In the genomic region with DNA sequence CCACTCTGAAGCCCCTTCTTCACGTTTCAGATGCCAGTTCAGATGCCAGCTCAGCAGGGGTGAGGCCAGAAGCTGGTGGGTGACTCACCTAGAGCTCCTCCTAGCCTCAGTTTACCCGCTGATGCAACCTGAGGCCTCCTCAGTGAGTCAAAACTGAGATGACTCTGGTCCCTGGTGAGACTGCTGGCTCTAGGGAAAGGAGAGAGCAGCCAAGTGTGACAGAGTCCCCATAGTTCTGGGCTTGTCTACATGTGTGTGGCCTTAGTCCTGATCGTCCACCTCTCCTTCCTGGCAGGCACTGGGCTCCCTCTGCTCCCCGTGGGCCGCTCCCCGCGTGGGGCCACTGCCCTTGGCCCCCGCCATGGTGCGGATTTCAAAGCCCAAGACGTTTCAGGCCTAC, we compare ENCODE assay signal across 8 mouse cellular contexts. TPM values are rescaled to one million over a fixed set of nuclear protein-coding genes. Genes with fewer than 3 reads are reported as not detected.
DNase-seq lines count a peak whose midpoint lies in the region; ATAC-seq and TF ChIP-seq lines count a peak whose summit lies in the region.

No protein-coding gene starts in this region.

- 45% methylated on average over 10 of the region's 10 CpGs for whole genome bisulfite sequencing in heart, embryonic 10.5 days
- 45% methylated on average over 10 of the region's 10 CpGs for WGBS in forebrain, embryonic 16.5 days
- WGBS in kidney, postnatal 0 days: 28% methylated on average over 9 of the region's 10 CpGs
- 48% methylated on average over 10 of the region's 10 CpGs for WGBS in neural tube, embryonic 13.5 days

- peaks cover 57% of the 10 kb centered on the region for H3K4me1 ChIP-seq in heart, embryonic 10.5 days
- H3K4me1 ChIP-seq in bone marrow macrophage, adult 2 months (ENCODE audit: control insufficient read depth, insufficient read depth, low read length): peaks cover 45% of the 10 kb centered on the region
- peaks cover 46% of the 10 kb centered on the region for H3K4me1 ChIP-seq in forebrain, embryonic 16.5 days (replicated peaks; ENCODE audit: control insufficient read depth, insufficient read depth, low read length)
- H3K4me1 ChIP-seq in kidney, postnatal 0 days (replicated peaks; ENCODE audit: insufficient read depth, low read length): peaks cover 28% of the 10 kb centered on the region
- H3K4me1 ChIP-seq in neural tube, embryonic 13.5 days (replicated peaks): peaks cover 64% of the 10 kb centered on the region

- no peak for DNase-seq in heart, embryonic 10.5 days (ENCODE audit: low spot score)
- DNase-seq in heart, postnatal 4 days: no peak
- DNase-seq in kidney, postnatal 0 days (ENCODE audit: low spot score): peak; percentile 46
- no peak for DNase-seq in left cerebral cortex, adult 8-10 months (ENCODE audit: low spot score in 2 of 2)
- no peak for DNase-seq in right cerebral cortex, adult 18-20 months

- H3K4me2 ChIP-seq in forebrain, embryonic 16.5 days (ENCODE audit: low read length): peak overlapping the region; percentile 86
- peak overlapping the region; percentile 91 for H3K4me2 ChIP-seq in kidney, postnatal 0 days (ENCODE audit: low read length)
- peak overlapping the region; percentile 97 for H3K4me2 ChIP-seq in neural tube, embryonic 13.5 days

- no peaks in the 10 kb centered on the region for H3K27me3 ChIP-seq in heart, embryonic 10.5 days (ENCODE audit: insufficient read depth, poor library complexity, severe bottlenecking)
- no peaks in the 10 kb centered on the region for H3K27me3 ChIP-seq in forebrain, embryonic 16.5 days (replicated peaks; ENCODE audit: control insufficient read depth, insufficient read depth, low read length)
- H3K27me3 ChIP-seq in kidney, postnatal 0 days (ENCODE audit: insufficient read depth, low read length): no peaks in the 10 kb centered on the region
- no peaks in the 10 kb centered on the region for H3K27me3 ChIP-seq in neural tube, embryonic 13.5 days

- peaks cover 20% of the 10 kb centered on the region for H3K36me3 ChIP-seq in heart, embryonic 10.5 days
- H3K36me3 ChIP-seq in forebrain, embryonic 16.5 days (ENCODE audit: control insufficient read depth, insufficient read depth): no peaks in the 10 kb centered on the region
- H3K36me3 ChIP-seq in kidney, postnatal 0 days (ENCODE audit: insufficient read depth, low read length): peaks cover 6% of the 10 kb centered on the region; the same call in 1 of the 2 replicates
- H3K36me3 ChIP-seq in neural tube, embryonic 13.5 days: peaks cover 21% of the 10 kb centered on the region

- peak overlapping the region; percentile 91 for H3K9ac ChIP-seq in forebrain, embryonic 16.5 days (replicated peaks; ENCODE audit: low read depth, low read length)
- H3K9ac ChIP-seq in kidney, postnatal 0 days (ENCODE audit: low read depth, low read length): peak overlapping the region; percentile 96
- H3K9ac ChIP-seq in neural tube, embryonic 13.5 days: peak overlapping the region; percentile 99

- TF ChIP-seq CTCF in bone marrow macrophage, adult 2 months (IDR thresholded peaks at IDR 0.05; ENCODE audit: low read depth, low read length): no peak
- no peak for TF ChIP-seq CTCF in kidney, postnatal 0 days (IDR thresholded peaks at IDR 0.05; ENCODE audit: low read depth)

- ATAC-seq in forebrain, embryonic 16.5 days: no peak
- no peak; the same call in 1 of the 2 replicates for ATAC-seq in kidney, postnatal 0 days (replicated peaks; ENCODE audit: low FRiP score, low read depth)
- no peak for ATAC-seq in neural tube, embryonic 13.5 days (ENCODE audit: low read depth)

- no peak for TF ChIP-seq POLR2A in bone marrow macrophage, adult 2 months (IDR thresholded peaks at IDR 0.05; ENCODE audit: borderline replicate concordance, low read depth, low read length)

- H3K27ac ChIP-seq in heart, embryonic 10.5 days: peak overlapping the region; percentile 96
- H3K27ac ChIP-seq in bone marrow macrophage, adult 2 months (ENCODE audit: insufficient read depth, low read depth, low read length): no peak overlapping the region
- H3K27ac ChIP-seq in forebrain, embryonic 16.5 days (ENCODE audit: low read length): peak overlapping the region; percentile 88
- H3K27ac ChIP-seq in kidney, postnatal 0 days: peak overlapping the region; percentile 91
- H3K27ac ChIP-seq in neural tube, embryonic 13.5 days (replicated peaks): peak overlapping the region; percentile 93

- peak overlapping the region; percentile 95 for H3K4me3 ChIP-seq in heart, embryonic 10.5 days
- H3K4me3 ChIP-seq in bone marrow macrophage, adult 2 months (ENCODE audit: insufficient read depth, low read length): peak overlapping the region; percentile 62
- peak overlapping the region; percentile 74 for H3K4me3 ChIP-seq in forebrain, embryonic 16.5 days (replicated peaks; ENCODE audit: low read length)
- H3K4me3 ChIP-seq in kidney, postnatal 0 days (replicated peaks; ENCODE audit: low read depth, low read length): peak overlapping the region; percentile 70
- H3K4me3 ChIP-seq in neural tube, embryonic 13.5 days: peak overlapping the region; percentile 80

- H3K9me3 ChIP-seq in heart, embryonic 10.5 days: no peaks in the 10 kb centered on the region
- H3K9me3 ChIP-seq in forebrain, embryonic 16.5 days (ENCODE audit: control insufficient read depth, low read length): no peaks in the 10 kb centered on the region
- H3K9me3 ChIP-seq in kidney, postnatal 0 days (replicated peaks; ENCODE audit: low read length): no peaks in the 10 kb centered on the region
- no peaks in the 10 kb centered on the region for H3K9me3 ChIP-seq in neural tube, embryonic 13.5 days

RNA-seq across cellular contexts. Expression of a gene that starts 0.7 kb away (rescaled TPM):
- 43.4 and 66.0 TPM in 2 replicates for polyA plus RNA-seq in heart, embryonic 10.5 days (2016; fragmentation: Nextera tagmentation; extraction: Ambion mirVana)
- 10 to 100 TPM; 31.8 to 34.0 TPM for total RNA-seq in heart, postnatal 4 days (2021)
- 392 and 412 TPM in 2 replicates for polyA plus RNA-seq in bone marrow macrophage, adult 2 months (2012; ENCODE audit: insufficient read depth, insufficient read length, missing spikeins)
- polyA plus RNA-seq in forebrain, embryonic 16.5 days (2015; fragmentation: Nextera tagmentation; extraction: Ambion mirVana): 199 and 202 TPM in 2 replicates
- 158 and 188 TPM in 2 replicates for polyA plus RNA-seq in kidney, postnatal 0 days (2015; fragmentation: Nextera tagmentation; extraction: Ambion mirVana)
- 204 and 215 TPM in 2 replicates for polyA plus RNA-seq in neural tube, embryonic 13.5 days (2015; fragmentation: Nextera tagmentation; extraction: Ambion mirVana)
- total RNA-seq in left cerebral cortex, adult 8-10 months (2022): 100 to 1,000 TPM; 256 to 289 (median 278) TPM

RNA-seq across cellular contexts. Expression of a gene that starts 3.8 kb away (rescaled TPM):
- 0.23 and 0.53 TPM in 2 replicates for polyA plus RNA-seq in heart, embryonic 10.5 days (2016; fragmentation: Nextera tagmentation; extraction: Ambion mirVana)
- under 1 TPM in 1 of 2 experiments, not detected in 1; 0.26 TPM for total RNA-seq in heart, postnatal 4 days (2021)
- 1.9 and 2.8 TPM in 2 replicates for polyA plus RNA-seq in bone marrow macrophage, adult 2 months (2012; ENCODE audit: insufficient read depth, insufficient read length, missing spikeins)
- polyA plus RNA-seq in forebrain, embryonic 16.5 days (2015; fragmentation: Nextera tagmentation; extraction: Ambion mirVana): 0.73 and 0.86 TPM in 2 replicates
- 0.21 and 0.26 TPM in 2 replicates for polyA plus RNA-seq in kidney, postnatal 0 days (2015; fragmentation: Nextera tagmentation; extraction: Ambion mirVana)
- polyA plus RNA-seq in neural tube, embryonic 13.5 days (2015; fragmentation: Nextera tagmentation; extraction: Ambion mirVana): 0.25 and 0.66 TPM in 2 replicates
- total RNA-seq in left cerebral cortex, adult 8-10 months (2022): under 1 TPM; 0.63 to 1.00 (median 0.84) TPM

RNA-seq across cellular contexts. Expression of a gene that starts 11.3 kb away (rescaled TPM):
- polyA plus RNA-seq in heart, embryonic 10.5 days (2016; fragmentation: Nextera tagmentation; extraction: Ambion mirVana): 1.3 and 1.5 TPM in 2 replicates
- 1 to 10 TPM; 3.7 to 4.2 TPM for total RNA-seq in heart, postnatal 4 days (2021)
- 20.8 and 27.0 TPM in 2 replicates for polyA plus RNA-seq in bone marrow macrophage, adult 2 months (2012; ENCODE audit: insufficient read depth, insufficient read length, missing spikeins)
- polyA plus RNA-seq in forebrain, embryonic 16.5 days (2015; fragmentation: Nextera tagmentation; extraction: Ambion mirVana): 1.3 and 2.6 TPM in 2 replicates
- polyA plus RNA-seq in kidney, postnatal 0 days (2015; fragmentation: Nextera tagmentation; extraction: Ambion mirVana): 3.7 and 6.4 TPM in 2 replicates
- polyA plus RNA-seq in neural tube, embryonic 13.5 days (2015; fragmentation: Nextera tagmentation; extraction: Ambion mirVana): 0.56 and 1.5 TPM in 2 replicates
- total RNA-seq in left cerebral cortex, adult 8-10 months (2022): 1 to 10 TPM; 1.4 to 3.3 (median 2.3) TPM

RNA-seq across cellular contexts. Expression of a gene that starts 14.8 kb away (rescaled TPM):
- 233 and 325 TPM in 2 replicates for polyA plus RNA-seq in heart, embryonic 10.5 days (2016; fragmentation: Nextera tagmentation; extraction: Ambion mirVana)
- 10 to 100 TPM; 67.6 to 76.6 TPM for total RNA-seq in heart, postnatal 4 days (2021)
- 153 and 164 TPM in 2 replicates for polyA plus RNA-seq in bone marrow macrophage, adult 2 months (2012; ENCODE audit: insufficient read depth, insufficient read length, missing spikeins)
- 196 and 202 TPM in 2 replicates for polyA plus RNA-seq in forebrain, embryonic 16.5 days (2015; fragmentation: Nextera tagmentation; extraction: Ambion mirVana)
- polyA plus RNA-seq in kidney, postnatal 0 days (2015; fragmentation: Nextera tagmentation; extraction: Ambion mirVana): 189 and 192 TPM in 2 replicates
- 216 and 230 TPM in 2 replicates for polyA plus RNA-seq in neural tube, embryonic 13.5 days (2015; fragmentation: Nextera tagmentation; extraction: Ambion mirVana)
- total RNA-seq in left cerebral cortex, adult 8-10 months (2022): 10 to 100 TPM; 48.2 to 56.0 (median 51.2) TPM

RNA-seq across cellular contexts. Expression of a gene that starts 18.1 kb away (rescaled TPM):
- 59.6 and 69.8 TPM in 2 replicates for polyA plus RNA-seq in heart, embryonic 10.5 days (2016; fragmentation: Nextera tagmentation; extraction: Ambion mirVana)
- 10 to 100 TPM; 80.3 to 90.9 TPM for total RNA-seq in heart, postnatal 4 days (2021)
- polyA plus RNA-seq in bone marrow macrophage, adult 2 months (2012; ENCODE audit: insufficient read depth, insufficient read length, missing spikeins): 331 and 390 TPM in 2 replicates
- 98.2 and 100.0 TPM in 2 replicates for polyA plus RNA-seq in forebrain, embryonic 16.5 days (2015; fragmentation: Nextera tagmentation; extraction: Ambion mirVana)
- polyA plus RNA-seq in kidney, postnatal 0 days (2015; fragmentation: Nextera tagmentation; extraction: Ambion mirVana): 63.0 and 66.1 TPM in 2 replicates
- 97.6 and 108 TPM in 2 replicates for polyA plus RNA-seq in neural tube, embryonic 13.5 days (2015; fragmentation: Nextera tagmentation; extraction: Ambion mirVana)
- total RNA-seq in left cerebral cortex, adult 8-10 months (2022): 100 to 1,000 TPM; 183 to 207 (median 190) TPM
